13 mouse cellular contexts compared by ENCODE assay signal in genomic region chr7:138668337-138668736, GRCm38 (mm10).
A peak's percentile ranks its signal among the peaks of the same experiment; 100 is the strongest.
DNase-seq lines count a peak whose midpoint lies in the region; ATAC-seq lines count a peak whose summit lies in the region.
"Had no signal": no experiment of that assay in that cellular context is flagged by ENCODE, and none has a peak within 500 bp of the region (broad histone marks: within the 10 kb centered on the region; RNA-seq: fewer than 3 reads in every experiment).

No protein-coding gene starts in this region.

- no peak overlapping the region for H3K4me2 ChIP-seq in forebrain, embryonic 11.5 days (ENCODE audit: low read depth, low read length, severe bottlenecking)
- no peak overlapping the region for H3K4me2 ChIP-seq in neural tube, embryonic 12.5 days (replicated peaks)

- 50% methylated on average over 4 of the region's 4 CpGs for WGBS in forebrain, embryonic 11.5 days
- WGBS in forebrain, embryonic 10.5 days, result 49% methylated on average over 4 of the region's 4 CpGs
- 32% methylated on average over 4 of the region's 4 CpGs for WGBS in neural tube, embryonic 12.5 days

- no peak overlapping the region for H3K9ac ChIP-seq in forebrain, embryonic 11.5 days (ENCODE audit: low read length)
- 0 out of 2 replicates have a peak overlapping the region, but pooled peaks have one; percentile 21 for H3K9ac ChIP-seq in neural tube, embryonic 12.5 days

- peak; percentile 51 for ATAC-seq in forebrain, embryonic 11.5 days (replicated peaks; ENCODE audit: low FRiP score)
- ATAC-seq in neural tube, embryonic 12.5 days (ENCODE audit: low FRiP score, low read depth), result no peak
- no peak for ATAC-seq in megakaryocyte-erythroid progenitor cell, adult 5-6 weeks (replicated peaks; ENCODE audit: low FRiP score, low TSS enrichment, poor library complexity, severe bottlenecking)

- H3K4me1 ChIP-seq in forebrain, embryonic 11.5 days (replicated peaks; ENCODE audit: control insufficient read depth, insufficient read depth, low read length), result no peaks in the 10 kb centered on the region
- peaks cover 13% of the 10 kb centered on the region for H3K4me1 ChIP-seq in forebrain, embryonic 10.5 days
- H3K4me1 ChIP-seq in neural tube, embryonic 12.5 days, result peaks cover 11% of the 10 kb centered on the region; the same call in 1 of the 2 replicates

- no peak overlapping the region for H3K4me3 ChIP-seq in forebrain, embryonic 11.5 days (ENCODE audit: low read depth, low read length)
- no peak overlapping the region for H3K4me3 ChIP-seq in forebrain, embryonic 10.5 days
- no peak overlapping the region for H3K4me3 ChIP-seq in neural tube, embryonic 12.5 days

- H3K9me3 ChIP-seq in forebrain, embryonic 11.5 days (ENCODE audit: control insufficient read depth, low read length), result no peaks in the 10 kb centered on the region
- H3K9me3 ChIP-seq in forebrain, embryonic 10.5 days, result no peaks in the 10 kb centered on the region
- H3K9me3 ChIP-seq in neural tube, embryonic 12.5 days, result no peaks in the 10 kb centered on the region

- no peaks in the 10 kb centered on the region for H3K27me3 ChIP-seq in forebrain, embryonic 11.5 days (ENCODE audit: control insufficient read depth, insufficient read depth, low read length)
- H3K27me3 ChIP-seq in forebrain, embryonic 10.5 days (ENCODE audit: poor library complexity, severe bottlenecking), result no peaks in the 10 kb centered on the region
- H3K27me3 ChIP-seq in neural tube, embryonic 12.5 days (replicated peaks), result no peaks in the 10 kb centered on the region

- H3K27ac ChIP-seq in forebrain, embryonic 11.5 days (ENCODE audit: low read depth, low read length), result no peak overlapping the region
- H3K27ac ChIP-seq in forebrain, embryonic 10.5 days, result no peak overlapping the region
- H3K27ac ChIP-seq in neural tube, embryonic 12.5 days, result no peak overlapping the region

- no peaks in the 10 kb centered on the region for H3K36me3 ChIP-seq in forebrain, embryonic 11.5 days (ENCODE audit: control insufficient read depth, insufficient read depth, low read length)
- H3K36me3 ChIP-seq in forebrain, embryonic 10.5 days (replicated peaks), result no peaks in the 10 kb centered on the region
- no peaks in the 10 kb centered on the region for H3K36me3 ChIP-seq in neural tube, embryonic 12.5 days

- DNase-seq in forebrain, embryonic 11.5 days (ENCODE audit: low spot score), result no peak
- no peak for DNase-seq in forebrain, embryonic 10.5 days (ENCODE audit: extremely low spot score, low spot score)
- DNase-seq in neural tube, embryonic 10.5 days (ENCODE audit: extremely low spot score, low spot score), result no peak
- peak; percentile 12 to 16 for DNase-seq in frontal cortex, postnatal 10 days (ENCODE audit: low spot score in 2 of 2)
- DNase-seq in telencephalon, adult 2 months (ENCODE audit: low read depth, low spot score), result peak; percentile 33
- DNase-seq in adipocyte (ENCODE audit: low spot score), result no peak
- DNase-seq: B cell, adult 2 months; cerebellum, postnatal 25 days; gastrocnemius, postnatal 36 days; kidney, adult 18-20 months; lung, postnatal 14 days had no signal

Comparison
In these comparisons a context has a peak if more than half of its experiments do, and no peak if none do; other contexts are left out.
1. DNase-seq: peak in frontal cortex, postnatal 10 days (2 of 2) and telencephalon, adult 2 months (single experiment); none in forebrain, embryonic 11.5 days (single experiment), forebrain, embryonic 10.5 days (single experiment), neural tube, embryonic 10.5 days (single experiment) and adipocyte (single experiment).